Mouse (Mus musculus) liver, adult 2 months (tissue): ENCODE measurements around the gene Gm21962.

Source experiments
- CTCF ChIP-seq: fragments of 200-500 bp; IDR thresholded peaks from 2 replicates; pipeline ENCODE4 v1.5.1; 2011; ENCODE audit warnings: low read depth, low read length, control low read depth
- POLR2A ChIP-seq: fragments of 200-500 bp; IDR thresholded peaks from 2 replicates; pipeline ENCODE4 v1.6.1; 2011; ENCODE audit warnings: low read length, control low read depth; ENCODE audit not compliant: insufficient read depth; ENCODE audit errors: extremely low read depth

GRCm38 (mm10) chr3:137683807-137684403 lies 12.6 kb downstream of the Gm21962 start:
- TF ChIP-seq CTCF (no peak), POLR2A (no peak)
